Mouse (Mus musculus) Patski (cell line): ENCODE results near the gene Wfdc17. TPM values are rescaled to one million over a fixed set of nuclear protein-coding genes. Genes with fewer than 3 reads are reported as not detected.

Experiments
- ATAC-seq: fragments of 100-300 bp; one replicate; pipeline ENCODE4 v1.8.0; 2021
- CTCF ChIA-PET: fragments of 350-600 bp; sonication (Branson Sonifier 250); formaldehyde crosslinking; loops from one replicate; lab custom pipeline; 2022; ENCODE audit warnings: inconsistent platforms; lab: Charles Lee
- POLR2A ChIA-PET: fragments of 350-600 bp; sonication (Branson Sonifier 250); formaldehyde crosslinking; loops from one replicate; lab custom pipeline; 2022; ENCODE audit warnings: antibody characterized with exemption, inconsistent platforms; lab: Charles Lee
- DNase-seq: peaks from one replicate; pipeline ENCODE4 v3.0.0-alpha.2; 2011; ENCODE audit warnings: low read depth, low spot score
- H3K27me3 ChIP-seq: fragments of 371-371 bp; one replicate; pipeline ENCODE4 v1.5.1; 2021
- CTCF ChIP-seq: fragments of 100-300 bp; IDR thresholded peaks from one replicate; pipeline ENCODE4 v1.5.1; 2021
- in situ Hi-C: fragments of 300-500 bp; cut with MboI; formaldehyde crosslinking; loops from 3 replicates; pipeline ENCODE4 v1.11.1; 2018; ENCODE audit warnings: low pct_unique_long_range_greater_than_20kb, mixed read lengths
- polyA plus RNA-seq: library from polyadenylated mRNA; unstranded; gene quantifications from one replicate; pipeline ENCODE4 v1.2.3, GENCODE M21; 2021

Gene Wfdc17
- polyA plus RNA-seq, 1 experiment from 2014 or later: not detected

GRCm38 (mm10) chr11:83709683-83710082 is 5.9 kb downstream of the Wfdc17 start:
- DNase-seq (no peak), ATAC-seq (no peak)
- TF ChIP-seq CTCF: no peak
- ChIA-PET POLR2A (no interaction called here), CTCF (no interaction called here)
- no peaks in the 10 kb centered on the region for H3K27me3 ChIP-seq
- in situ Hi-C loops: no loop called here

- no peaks in the 10 kb centered on the region for H3K27me3 ChIP-seq
- DNase-seq: no peak
- TF ChIP-seq CTCF: no peak
- CTCF ChIA-PET: no interaction called here
- ATAC-seq: no peak
- POLR2A ChIA-PET: no interaction called here
- in situ Hi-C loops: no loop called here
Measured at GRCm38 (mm10) chr11:83712671-83713070, 8.9 kb downstream of the Wfdc17 start.

GRCm38 (mm10) chr11:83713925-83714324 is 10.1 kb downstream of the Wfdc17 start:
- H3K27me3 ChIP-seq: no peaks in the 10 kb centered on the region
- ATAC-seq (no peak), DNase-seq (no peak)
- ChIA-PET CTCF (interaction anchor here (0.8 kb wide), 1 partner anchor 9 kb away, joined by 3 read pairs; no protein-coding TSS in a partner anchor), POLR2A (no interaction called here)
- no peak for TF ChIP-seq CTCF
- in situ Hi-C loops: no loop called here

GRCm38 (mm10) chr11:83717042-83717665 is 13.4 kb downstream of the Wfdc17 start:
- ATAC-seq: no peak
- in situ Hi-C loops: no loop called here
- POLR2A ChIA-PET: no interaction called here

DNA sequence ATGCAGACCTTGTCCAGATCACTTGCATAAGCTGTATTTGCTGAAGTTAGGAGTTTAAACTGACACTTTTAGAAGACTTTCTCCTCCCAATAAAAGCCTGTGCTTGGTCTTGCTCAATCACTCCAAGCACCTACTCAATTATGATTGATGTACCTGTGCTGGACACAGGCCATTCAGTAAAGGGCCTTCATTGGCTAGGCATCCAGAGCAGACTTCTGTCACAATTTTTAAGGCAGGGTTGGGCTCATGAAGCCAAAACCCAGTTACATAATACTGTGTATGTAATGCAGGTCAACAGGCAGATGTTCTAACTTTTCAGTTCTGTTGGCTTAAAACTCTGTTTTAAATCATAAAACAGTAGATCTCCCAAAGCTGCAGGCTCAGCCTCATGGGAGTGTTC is 17.0 kb downstream of the Wfdc17 start:
- TF ChIP-seq CTCF: no peak
- no peak for ATAC-seq
- ChIA-PET CTCF (no interaction called here), POLR2A (interaction anchor here (1.0 kb wide), 1 partner anchor 25 kb away, joined by 3 read pairs; no protein-coding TSS in a partner anchor)
- in situ Hi-C loops: no loop called here
- H3K27me3 ChIP-seq: no peaks in the 10 kb centered on the region
- DNase-seq: no peak

More at GRCm38 (mm10) chr11:83717042-83717665, 13.4 kb downstream of the Wfdc17 start:
- DNase-seq: no peak
- no peak for TF ChIP-seq CTCF
- no peaks in the 10 kb centered on the region for H3K27me3 ChIP-seq
- CTCF ChIA-PET: no interaction called here

- no peak for DNase-seq
- in situ Hi-C loops: no loop called here
Measured at GRCm38 (mm10) chr11:83728757-83729432, 25.1 kb downstream of the Wfdc17 start.

DNA sequence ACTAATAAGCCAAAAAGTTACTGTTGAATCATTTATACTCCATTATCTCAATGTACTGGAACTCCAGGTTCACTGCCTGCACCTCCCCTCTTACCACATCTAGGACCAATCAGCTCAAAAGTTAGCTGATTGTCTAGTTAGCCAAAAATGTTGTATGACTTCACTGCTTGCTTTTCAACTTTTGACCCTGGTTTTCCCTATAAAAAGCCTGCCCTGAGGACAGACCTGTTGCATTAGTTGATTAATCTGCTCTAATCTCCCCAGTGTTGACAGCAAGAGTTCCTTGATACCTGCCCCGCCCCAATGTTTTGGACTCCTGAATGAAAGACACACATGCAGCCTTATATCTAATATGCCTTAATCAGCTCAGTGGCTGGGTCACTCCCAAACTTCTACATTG is 27.3 kb downstream of the Wfdc17 start:
- ChIA-PET CTCF (interaction anchor here (1.2 to 1.3 kb wide), 2 partner anchors 95 to 175 kb away, joined by 3 to 4 read pairs; no protein-coding TSS in a partner anchor), POLR2A (no interaction called here)
- ATAC-seq: no peak
- in situ Hi-C loops: loop anchor here (5.0 to 10.0 kb wide), 2 partner anchors 89 to 286 kb away; no protein-coding TSS in a partner anchor
- DNase-seq: no peak
- TF ChIP-seq CTCF: no peak
- no peaks in the 10 kb centered on the region for H3K27me3 ChIP-seq

More at GRCm38 (mm10) chr11:83728757-83729432, 25.1 kb downstream of the Wfdc17 start:
- CTCF ChIA-PET: interaction anchor here (0.7 to 1.6 kb wide), 6 partner anchors 14 to 172 kb away, joined by 3 to 5 read pairs (median 4); no protein-coding TSS in a partner anchor
- TF ChIP-seq CTCF: peak; percentile 82
- POLR2A ChIA-PET: interaction anchor here (0.9 kb wide), 1 partner anchor 127 kb away, joined by 4 read pairs; no protein-coding TSS in a partner anchor
- ATAC-seq: peak; percentile 96
- no peaks in the 10 kb centered on the region for H3K27me3 ChIP-seq

- POLR2A ChIA-PET: no interaction called here
- DNase-seq: no peak
- in situ Hi-C loops: loop anchor here (5.0 to 10.0 kb wide), 2 partner anchors 91 to 288 kb away; no protein-coding TSS in a partner anchor
- no peak for ATAC-seq
- H3K27me3 ChIP-seq: no peaks in the 10 kb centered on the region
- TF ChIP-seq CTCF: no peak
- CTCF ChIA-PET: no interaction called here
Measured at GRCm38 (mm10) chr11:83733071-83733640, 29.4 kb downstream of the Wfdc17 start.

- ATAC-seq (no peak), DNase-seq (no peak)
- CTCF ChIA-PET: no interaction called here
- POLR2A ChIA-PET: no interaction called here
- in situ Hi-C loops: loop anchor here (5.0 to 10.0 kb wide), 2 partner anchors 92 to 289 kb away; no protein-coding TSS in a partner anchor
- no peak for TF ChIP-seq CTCF
- H3K27me3 ChIP-seq: no peaks in the 10 kb centered on the region
Measured at GRCm38 (mm10) chr11:83734215-83734614, 30.4 kb downstream of the Wfdc17 start.

- ChIA-PET CTCF (interaction anchor here (1.7 kb wide), 1 partner anchor 11 kb away, joined by 5 read pairs; the partner anchor contains the start of gene Wfdc21), POLR2A (no interaction called here)
- no peak for TF ChIP-seq CTCF
- H3K27me3 ChIP-seq: no peaks in the 10 kb centered on the region
- ATAC-seq (no peak), DNase-seq (no peak)
- in situ Hi-C loops: loop anchor here (5.0 to 10.0 kb wide), 2 partner anchors 174 to 291 kb away; no protein-coding TSS in a partner anchor
Measured at GRCm38 (mm10) chr11:83735881-83736280, 32.1 kb downstream of the Wfdc17 start.
